Comparison of ENCODE assay signal across 11 mouse cellular contexts in genomic region chr11:113690506-113690905, GRCm38 (mm10). TPM values are rescaled to one million over a fixed set of nuclear protein-coding genes. Genes with fewer than 3 reads are reported as not detected.
"Had no signal": no experiment of that assay in that cellular context is flagged by ENCODE, and none has a peak within 500 bp of the region (broad histone marks: within the 10 kb centered on the region; RNA-seq: fewer than 3 reads in every experiment).

No protein-coding gene starts in this region.

- DNase-seq: kidney, adult 11 months; kidney, adult 9 months; layer of hippocampus, postnatal 36 days; left cerebral cortex, postnatal 4 days; lung, adult 18-20 months; retina, postnatal 1 day; right cerebral cortex, postnatal 4 days; spleen, adult 18-20 months had no signal

- ATAC-seq: hindbrain, postnatal 0 days; midbrain, embryonic 16.5 days had no signal

RNA-seq across cellular contexts. Expression of gene Cpsf4l, which starts 19.3 kb away (rescaled TPM):
- total RNA-seq: hindbrain, postnatal 0 days; layer of hippocampus, postnatal 36 days; left cerebral cortex, postnatal 4 days; megakaryocyte-erythroid progenitor cell, adult 5-6 weeks had no signal
